Mouse (Mus musculus) midbrain, embryonic 12.5 days (tissue): ENCODE measurements around the gene Grin2b. TPM values are rescaled to one million over a fixed set of nuclear protein-coding genes. Genes with fewer than 3 reads are reported as not detected.

Experiments
- ATAC-seq: fragments of 200-750 bp; cut with Nextera tagmentation; 2 replicates; pipeline ENCODE4 v1.8.0; 2017; ENCODE audit warnings: low read depth, moderate TSS enrichment, moderate library complexity; ENCODE audit not compliant: low FRiP score
- H3K27ac ChIP-seq: fragments of 300-500 bp; sonication (generic); replicated peaks from 2 replicates; pipeline ENCODE4 v1.5.1; 2016; ENCODE audit warnings: mild to moderate bottlenecking
- H3K27me3 ChIP-seq: fragments of 300-500 bp; sonication (generic); 2 replicates; pipeline ENCODE4 v1.6.1; 2016; ENCODE audit warnings: mild to moderate bottlenecking
- H3K36me3 ChIP-seq: fragments of 300-500 bp; sonication (generic); 2 replicates; pipeline ENCODE4 v1.6.1; 2016
- H3K4me1 ChIP-seq: fragments of 300-500 bp; sonication (generic); 2 replicates; pipeline ENCODE4 v1.6.1; 2016
- H3K4me2 ChIP-seq: fragments of 300-500 bp; sonication (generic); replicated peaks from 2 replicates; pipeline ENCODE4 v1.6.1; 2016; ENCODE audit warnings: mild to moderate bottlenecking, moderate library complexity
- H3K4me3 ChIP-seq: fragments of 300-500 bp; sonication (generic); 2 replicates; pipeline ENCODE4 v1.5.1; 2016; ENCODE audit warnings: mild to moderate bottlenecking
- H3K9ac ChIP-seq: fragments of 300-500 bp; sonication (generic); replicated peaks from 2 replicates; pipeline ENCODE4 v1.6.1; 2016; ENCODE audit warnings: mild to moderate bottlenecking, moderate library complexity
- H3K9me3 ChIP-seq: fragments of 300-500 bp; sonication (generic); 2 replicates; pipeline ENCODE4 v1.6.1; 2016; ENCODE audit warnings: mild to moderate bottlenecking
- WGBS: fragments of 180-500 bp; shearing (Covaris S2); methylation state at CpG from one replicate; pipeline ENCODE4 v1.1.7; 2016; 5-methylcytosine and 5-hydroxymethylcytosine counted together
- polyA plus RNA-seq: library from polyadenylated mRNA; unstranded; fragments of >200 nt; fragmentation: Nextera tagmentation; extraction: Ambion mirVana; gene quantifications from 2 replicates; pipeline ENCODE4 v1.2.1, GENCODE M21; 2016

Grin2b gene
- polyA plus RNA-seq, 1 experiment from 2014 or later: 10.7 TPM

DNA sequence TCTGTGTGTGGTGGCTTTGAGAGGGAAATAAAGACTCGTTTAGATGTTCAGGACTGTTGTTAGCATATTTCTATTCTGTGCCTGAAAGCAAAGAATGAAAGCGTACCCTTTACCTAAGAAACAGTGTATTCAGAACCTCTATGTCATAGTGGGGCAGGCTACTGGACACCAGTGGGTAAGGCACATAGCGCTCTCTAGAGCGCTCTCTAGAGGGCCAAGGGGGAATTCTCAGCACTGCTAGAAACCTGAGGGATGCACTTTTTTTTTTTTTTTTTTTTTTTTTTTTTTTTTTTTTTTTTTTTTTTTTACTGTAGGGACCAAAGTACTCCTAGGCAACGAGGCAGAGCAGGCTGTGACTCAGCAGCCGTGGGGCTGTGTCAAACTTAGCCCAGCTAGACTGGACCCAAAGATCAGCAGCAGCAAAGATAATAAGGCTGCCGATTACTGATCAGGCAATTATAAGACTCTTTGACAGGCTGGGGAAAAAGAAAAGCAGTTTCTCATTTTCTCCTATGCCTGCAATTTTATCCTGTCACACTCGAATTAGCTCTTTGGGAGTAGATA is 297.1 kb downstream of the Grin2b start:
- H3K9me3 ChIP-seq: no peaks in the 10 kb centered on the region
- no peak overlapping the region for H3K4me2 ChIP-seq
- no peak for ATAC-seq
- H3K9ac ChIP-seq: no peak overlapping the region
- H3K4me1 ChIP-seq: no peaks in the 10 kb centered on the region
- no peak overlapping the region for H3K4me3 ChIP-seq
- H3K27me3 ChIP-seq: no peaks in the 10 kb centered on the region
- 70% methylated on average over 8 of the region's 8 CpGs for WGBS
- no peak overlapping the region for H3K27ac ChIP-seq
- no peaks in the 10 kb centered on the region for H3K36me3 ChIP-seq

DNA sequence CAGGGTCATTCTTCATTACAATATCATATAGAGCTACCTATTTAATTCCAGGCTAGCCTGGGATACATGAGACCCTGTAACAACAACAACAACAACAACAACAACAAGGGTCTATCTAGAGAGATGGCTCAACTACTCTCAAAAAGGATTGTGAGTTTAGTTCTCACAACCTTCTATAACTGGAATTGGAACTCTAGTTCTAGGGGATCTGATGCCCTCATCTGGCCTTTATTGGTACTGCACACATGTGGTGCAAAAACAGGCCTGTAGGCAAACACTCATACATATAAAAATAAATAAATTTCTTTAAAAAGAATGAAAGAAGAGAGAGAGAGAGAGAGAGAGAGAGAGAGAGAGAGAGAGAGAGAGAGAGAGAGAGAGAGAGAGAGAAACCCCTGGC is 298.7 kb downstream of the Grin2b start:
- Histone ChIP-seq H3K9me3 (no peaks in the 10 kb centered on the region), H3K36me3 (no peaks in the 10 kb centered on the region), H3K27ac (no peak overlapping the region), H3K27me3 (no peaks in the 10 kb centered on the region), H3K4me3 (no peak overlapping the region), H3K4me2 (no peak overlapping the region), H3K9ac (no peak overlapping the region), H3K4me1 (no peaks in the 10 kb centered on the region)
- ATAC-seq: no peak

DNA sequence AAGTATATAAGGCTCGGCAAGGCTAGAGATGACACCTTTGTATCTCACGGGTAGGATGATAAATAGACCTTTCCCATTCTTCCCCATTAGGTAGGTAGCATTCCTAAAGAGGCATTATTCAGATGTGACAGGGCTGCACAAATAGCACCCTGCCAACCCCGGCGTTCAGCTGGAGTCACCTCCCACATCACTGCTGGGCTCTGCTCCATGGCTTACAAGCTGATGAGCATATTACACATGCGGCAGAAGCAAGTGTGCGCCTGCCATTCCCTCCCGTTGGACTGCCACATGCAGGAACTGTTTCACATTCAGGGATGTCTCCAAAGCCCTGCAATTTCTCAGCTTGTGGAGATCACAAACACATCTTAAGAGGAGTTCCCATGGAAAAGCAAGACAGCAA is 307.5 kb downstream of the Grin2b start:
- Histone ChIP-seq H3K4me1 (no peaks in the 10 kb centered on the region), H3K4me2 (no peak overlapping the region), H3K9me3 (no peaks in the 10 kb centered on the region), H3K27ac (no peak overlapping the region), H3K9ac (no peak overlapping the region), H3K4me3 (no peak overlapping the region), H3K27me3 (no peaks in the 10 kb centered on the region), H3K36me3 (no peaks in the 10 kb centered on the region)
- WGBS: 89% methylated on average over 7 of the region's 7 CpGs
- no peak for ATAC-seq

DNA sequence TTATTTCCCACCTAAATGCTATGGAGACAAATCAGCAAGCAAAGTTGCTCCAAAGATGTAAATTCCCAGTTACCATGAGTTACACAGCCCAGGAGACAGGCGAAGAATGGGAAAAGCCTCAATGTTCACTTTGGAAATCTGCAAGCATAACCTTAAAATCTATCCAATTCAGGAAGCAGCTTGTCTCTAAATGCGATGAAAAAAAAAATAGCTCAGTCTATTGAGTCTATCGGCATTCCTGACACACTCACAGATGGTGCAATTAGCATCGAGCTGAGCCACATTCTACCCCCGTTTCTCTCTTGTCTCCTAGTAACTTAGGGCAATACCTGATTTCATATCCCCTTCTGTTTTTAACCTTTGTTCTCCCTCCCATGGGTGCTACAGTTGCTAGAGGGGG is 309.3 kb downstream of the Grin2b start:
- no peak overlapping the region for H3K4me3 ChIP-seq
- no peak overlapping the region for H3K27ac ChIP-seq
- peaks cover 5% of the 10 kb centered on the region; the same call in 1 of the 2 replicates for H3K4me1 ChIP-seq
- H3K36me3 ChIP-seq: no peaks in the 10 kb centered on the region
- WGBS: 75% methylated on average over 5 of the region's 5 CpGs
- no peak overlapping the region for H3K9ac ChIP-seq
- H3K9me3 ChIP-seq: no peaks in the 10 kb centered on the region
- H3K27me3 ChIP-seq: no peaks in the 10 kb centered on the region
- ATAC-seq: no peak
- H3K4me2 ChIP-seq: no peak overlapping the region

DNA sequence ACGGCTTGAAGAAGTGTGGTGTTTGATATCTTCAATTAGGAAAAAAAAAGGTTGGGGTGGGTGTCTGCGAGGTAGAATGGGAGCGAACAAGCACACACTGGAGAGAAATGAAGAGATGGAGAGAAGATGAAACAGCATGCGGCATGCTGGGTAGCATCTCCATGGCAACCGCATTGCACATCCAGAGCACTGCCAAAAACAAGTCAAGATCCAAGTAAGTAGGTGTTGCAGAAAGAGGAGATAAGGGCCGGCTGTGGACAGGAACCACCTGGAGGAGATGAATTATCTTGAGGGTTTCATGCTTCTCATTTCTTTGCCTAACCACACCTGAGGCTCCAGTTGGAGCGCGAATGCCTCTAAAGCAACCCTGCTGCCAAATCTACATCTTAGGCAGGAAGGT is 313.8 kb downstream of the Grin2b start:
- H3K36me3 ChIP-seq: no peaks in the 10 kb centered on the region
- WGBS: 55% methylated on average over 8 of the region's 8 CpGs
- no peak overlapping the region for H3K4me3 ChIP-seq
- no peak overlapping the region for H3K27ac ChIP-seq
- peaks cover 5% of the 10 kb centered on the region; the same call in 1 of the 2 replicates for H3K4me1 ChIP-seq
- ATAC-seq: no peak
- H3K27me3 ChIP-seq: no peaks in the 10 kb centered on the region
- no peak overlapping the region for H3K4me2 ChIP-seq
- H3K9ac ChIP-seq: no peak overlapping the region
- H3K9me3 ChIP-seq: no peaks in the 10 kb centered on the region

DNA sequence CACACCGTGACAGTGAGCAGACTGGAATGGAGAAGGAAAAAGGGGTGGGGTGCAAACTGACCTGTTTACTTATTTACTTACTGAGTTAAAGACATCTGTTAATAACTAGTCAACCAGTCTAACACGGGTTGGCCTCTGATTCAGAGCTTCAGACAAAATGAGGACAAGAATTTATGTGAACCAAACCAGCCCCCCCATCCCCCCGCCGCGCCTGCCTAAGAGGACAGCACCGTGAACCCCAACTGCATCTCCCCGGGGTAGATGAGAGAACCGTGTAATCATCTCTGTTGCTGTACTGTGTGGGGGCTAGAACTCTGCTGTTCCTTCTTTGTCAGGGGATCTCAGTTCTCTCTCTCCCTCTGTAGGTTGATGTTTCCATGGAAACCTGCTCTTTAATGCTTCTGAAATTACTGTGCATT is 319.1 kb downstream of the Grin2b start:
- no peaks in the 10 kb centered on the region for H3K9me3 ChIP-seq
- no peaks in the 10 kb centered on the region for H3K36me3 ChIP-seq
- no peak overlapping the region for H3K9ac ChIP-seq
- H3K4me1 ChIP-seq: peaks cover 6% of the 10 kb centered on the region
- WGBS: 45% methylated on average over 8 of the region's 8 CpGs
- H3K4me3 ChIP-seq: no peak overlapping the region
- peak; percentile 76; the same call in 1 of the 2 replicates for ATAC-seq
- no peaks in the 10 kb centered on the region for H3K27me3 ChIP-seq
- no peak overlapping the region for H3K27ac ChIP-seq
- no peak overlapping the region for H3K4me2 ChIP-seq

DNA sequence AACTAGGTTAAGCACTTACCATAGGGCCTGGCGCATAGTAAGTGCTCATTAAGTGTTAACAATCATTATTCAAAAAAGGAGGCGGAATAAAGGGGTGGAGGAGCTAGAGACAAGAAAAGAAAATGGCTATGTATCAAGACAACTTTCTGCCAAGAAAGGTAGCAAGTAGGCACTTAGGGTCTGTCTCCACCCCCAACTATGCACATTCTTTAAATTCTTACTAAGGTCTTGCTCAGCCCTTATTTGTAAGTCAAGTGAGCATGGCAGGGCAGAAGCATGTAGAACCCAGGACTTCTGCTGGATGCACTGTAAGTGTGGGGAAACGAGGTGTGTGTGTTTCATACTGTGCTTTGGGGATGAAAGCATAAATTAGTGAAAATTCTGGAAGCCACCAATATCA is 329.6 kb downstream of the Grin2b start:
- Histone ChIP-seq H3K27me3 (no peaks in the 10 kb centered on the region), H3K4me1 (no peaks in the 10 kb centered on the region), H3K9me3 (no peaks in the 10 kb centered on the region), H3K9ac (no peak overlapping the region), H3K4me2 (no peak overlapping the region), H3K36me3 (no peaks in the 10 kb centered on the region), H3K4me3 (no peak overlapping the region), H3K27ac (no peak overlapping the region)
- ATAC-seq: no peak
- 84% methylated on average over 3 of the region's 3 CpGs for WGBS

DNA sequence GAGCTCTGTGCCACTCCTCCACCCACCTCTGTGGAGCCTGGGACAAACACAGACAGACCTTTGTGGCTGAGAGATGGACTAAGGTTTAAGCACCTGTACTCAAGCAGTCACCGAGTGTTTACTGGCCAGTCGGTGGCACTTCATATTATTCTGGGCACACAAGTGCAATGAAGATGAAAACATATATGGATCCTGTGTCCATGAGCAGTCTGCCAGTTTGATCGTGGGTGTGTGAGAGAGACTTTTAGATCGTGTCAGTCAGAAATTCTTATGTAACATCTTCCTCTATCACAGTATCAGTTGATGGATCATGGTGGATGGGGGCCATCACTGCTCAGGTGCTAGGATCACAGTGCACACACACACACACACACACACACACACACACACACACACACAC is 337.0 kb downstream of the Grin2b start:
- no peak for ATAC-seq
- H3K4me2 ChIP-seq: no peak overlapping the region
- H3K4me3 ChIP-seq: no peak overlapping the region
- 97% methylated on average over 4 of the region's 4 CpGs for WGBS
- H3K36me3 ChIP-seq: no peaks in the 10 kb centered on the region
- no peak overlapping the region for H3K27ac ChIP-seq
- no peaks in the 10 kb centered on the region for H3K27me3 ChIP-seq
- H3K4me1 ChIP-seq: no peaks in the 10 kb centered on the region
- H3K9ac ChIP-seq: no peak overlapping the region
- no peaks in the 10 kb centered on the region for H3K9me3 ChIP-seq

DNA sequence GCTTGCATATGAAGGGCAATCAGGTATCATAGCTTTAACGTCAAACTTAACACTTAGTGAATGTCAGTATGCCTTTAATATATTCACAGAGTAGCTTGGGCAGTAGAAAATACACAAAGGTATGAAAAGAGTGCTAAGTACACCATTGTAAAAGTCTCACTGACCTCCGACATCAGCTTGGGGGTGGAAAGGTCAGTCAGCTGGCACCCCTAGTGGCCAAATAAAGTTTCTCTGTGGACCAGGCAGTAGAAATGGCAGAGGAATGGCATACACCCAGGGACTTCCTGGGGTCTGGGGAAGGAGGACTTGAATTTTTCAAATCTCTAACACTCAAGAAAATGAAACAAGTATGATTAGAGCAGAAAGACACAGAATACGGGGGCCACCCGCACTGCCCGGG is 339.8 kb downstream of the Grin2b start:
- ATAC-seq: no peak
- WGBS: 72% methylated on average over 5 of the region's 5 CpGs

DNA sequence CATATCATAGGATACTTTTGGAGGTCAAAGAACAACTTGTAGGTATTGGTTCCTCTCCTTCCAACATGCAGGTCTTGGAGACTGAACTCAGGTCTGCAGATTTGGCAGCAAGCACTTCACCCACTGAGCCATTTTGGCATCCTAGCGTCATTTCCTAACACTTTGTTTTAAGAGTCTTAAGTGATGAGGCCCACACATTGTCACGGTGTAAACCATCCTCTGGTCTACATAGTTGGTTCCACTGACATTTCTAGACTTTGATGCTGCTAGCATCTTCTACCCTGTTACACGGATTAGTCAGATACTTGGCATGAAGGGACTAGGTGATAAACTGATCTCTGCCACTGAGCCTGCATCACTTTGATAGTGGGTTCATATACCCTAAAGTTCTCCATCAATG is 341.3 kb downstream of the Grin2b start:
- Histone ChIP-seq H3K27me3 (no peaks in the 10 kb centered on the region), H3K27ac (no peak overlapping the region), H3K9me3 (no peaks in the 10 kb centered on the region), H3K36me3 (no peaks in the 10 kb centered on the region), H3K4me2 (no peak overlapping the region), H3K4me1 (no peaks in the 10 kb centered on the region), H3K9ac (no peak overlapping the region), H3K4me3 (no peak overlapping the region)
- WGBS: 94% methylated on average over 3 of the region's 3 CpGs
- ATAC-seq: no peak

More for the DNA sequence above, 339.8 kb downstream of the Grin2b start:
- no peak overlapping the region for H3K4me2 ChIP-seq
- no peaks in the 10 kb centered on the region for H3K9me3 ChIP-seq
- no peak overlapping the region for H3K27ac ChIP-seq
- no peak overlapping the region for H3K4me3 ChIP-seq
- H3K9ac ChIP-seq: no peak overlapping the region
- H3K27me3 ChIP-seq: no peaks in the 10 kb centered on the region
- H3K36me3 ChIP-seq: no peaks in the 10 kb centered on the region
- H3K4me1 ChIP-seq: no peaks in the 10 kb centered on the region

DNA sequence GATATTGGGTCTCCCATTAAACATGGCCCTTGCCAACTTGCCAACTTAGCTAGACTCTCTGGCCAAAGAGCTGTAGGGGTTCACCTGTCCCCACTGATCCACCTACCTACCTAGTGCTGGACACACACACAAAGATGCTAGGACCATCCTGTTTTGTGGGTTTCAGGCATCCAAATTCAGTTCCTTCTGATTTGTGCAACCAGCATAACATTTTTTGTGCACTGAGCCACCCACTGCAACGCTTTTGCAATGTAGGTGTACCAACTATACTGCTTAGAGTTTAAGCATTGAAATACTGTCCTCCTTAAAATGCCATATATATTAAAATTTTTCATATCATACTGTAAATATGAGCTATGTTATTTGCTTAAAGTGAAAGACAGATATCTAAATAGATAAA is 342.3 kb downstream of the Grin2b start:
- no peak overlapping the region for H3K27ac ChIP-seq
- no peak overlapping the region for H3K9ac ChIP-seq
- no peaks in the 10 kb centered on the region for H3K27me3 ChIP-seq
- H3K4me1 ChIP-seq: no peaks in the 10 kb centered on the region
- no peak overlapping the region for H3K4me2 ChIP-seq
- no peak overlapping the region for H3K4me3 ChIP-seq
- WGBS: 93% methylated on average over 1 of the region's 1 CpGs
- no peaks in the 10 kb centered on the region for H3K9me3 ChIP-seq
- no peaks in the 10 kb centered on the region for H3K36me3 ChIP-seq
- no peak for ATAC-seq

DNA sequence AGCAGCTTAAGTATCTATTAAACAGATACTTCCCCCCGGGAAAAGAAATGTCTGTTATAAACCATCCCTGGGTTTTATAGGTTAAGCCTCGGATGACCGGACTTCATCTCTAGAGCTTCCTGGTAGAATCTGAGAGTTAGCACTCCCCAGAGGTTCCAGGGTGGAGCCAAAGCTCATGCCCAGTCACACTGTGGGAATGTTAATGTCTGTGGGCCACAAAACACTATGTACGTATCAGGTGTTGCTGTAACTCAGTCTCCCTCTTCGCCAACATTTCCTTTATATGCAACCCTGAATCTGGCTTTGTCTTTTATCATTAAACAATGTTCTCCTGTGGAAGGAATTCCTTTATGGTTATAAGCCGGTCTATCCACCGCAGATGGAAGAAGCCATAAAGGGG is 343.9 kb downstream of the Grin2b start:
- H3K9ac ChIP-seq: no peak overlapping the region
- H3K27me3 ChIP-seq: no peaks in the 10 kb centered on the region
- H3K36me3 ChIP-seq: no peaks in the 10 kb centered on the region
- no peak for ATAC-seq
- no peaks in the 10 kb centered on the region for H3K4me1 ChIP-seq
- H3K9me3 ChIP-seq: no peaks in the 10 kb centered on the region
- no peak overlapping the region for H3K4me2 ChIP-seq
- no peak overlapping the region for H3K4me3 ChIP-seq
- no peak overlapping the region for H3K27ac ChIP-seq
- 82% methylated on average over 7 of the region's 7 CpGs for WGBS

DNA sequence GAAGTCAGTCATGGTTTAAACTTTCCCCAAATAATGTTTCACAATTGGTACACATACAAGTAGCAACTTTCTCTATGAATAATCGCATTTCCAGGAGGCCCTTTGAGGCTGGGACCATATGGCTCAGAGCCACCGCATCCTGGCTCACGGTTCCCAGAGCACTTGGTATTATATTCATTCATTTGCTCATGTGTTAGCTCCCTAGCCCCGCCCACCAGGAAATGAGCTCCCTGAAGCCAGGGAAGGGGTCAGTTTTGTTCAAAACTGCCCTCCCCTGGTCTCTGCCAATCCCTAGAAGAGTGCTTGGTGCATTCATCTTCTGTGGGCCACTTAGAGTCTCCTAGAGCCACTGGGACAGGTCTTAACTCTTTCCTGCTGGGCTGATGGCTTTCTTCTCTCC is 344.3 kb downstream of the Grin2b start:
- no peak overlapping the region for H3K9ac ChIP-seq
- no peak overlapping the region for H3K4me2 ChIP-seq
- 56% methylated on average over 4 of the region's 4 CpGs for WGBS
- H3K27me3 ChIP-seq: no peaks in the 10 kb centered on the region
- no peaks in the 10 kb centered on the region for H3K36me3 ChIP-seq
- H3K4me3 ChIP-seq: no peak overlapping the region
- H3K4me1 ChIP-seq: no peaks in the 10 kb centered on the region
- H3K9me3 ChIP-seq: no peaks in the 10 kb centered on the region
- no peak overlapping the region for H3K27ac ChIP-seq
- no peak for ATAC-seq
